Mouse (Mus musculus) cerebellum, adult 11-12 months (tissue): ENCODE data around the gene Ubox5.

ENCODE experiments used
- DNase-seq: peaks from one replicate; pipeline ENCODE4 v3.0.0; 2022

Ubox5 gene

GRCm38 (mm10) chr2:130632887-130633675, 3.2 kb upstream of the Ubox5 start:
- DNase-seq, result peak; percentile 38

GRCm38 (mm10) chr2:130632416-130632815, 2.6 kb upstream of the Ubox5 start:
- DNase-seq, result peak; percentile 39

- peak; percentile 11 for DNase-seq
Measured at GRCm38 (mm10) chr2:130629080-130629838, 579 bp downstream of the Ubox5 start.

- peak; percentile 33 for DNase-seq
Measured at GRCm38 (mm10) chr2:130628424-130628823, 1.4 kb downstream of the Ubox5 start.

- DNase-seq, result no peak
Measured at GRCm38 (mm10) chr2:130618972-130619371, 10.9 kb downstream of the Ubox5 start.

- no peak for DNase-seq
Measured at GRCm38 (mm10) chr2:130613091-130613490, 16.7 kb downstream of the Ubox5 start.

GRCm38 (mm10) chr2:130602195-130602594, 27.6 kb downstream of the Ubox5 start:
- DNase-seq, result no peak

GRCm38 (mm10) chr2:130598399-130598798, 31.4 kb downstream of the Ubox5 start:
- DNase-seq, result no peak

- no peak for DNase-seq
Measured at GRCm38 (mm10) chr2:130597601-130598010, 32.2 kb downstream of the Ubox5 start.

- no peak for DNase-seq
Measured at GRCm38 (mm10) chr2:130595596-130595995, 34.2 kb downstream of the Ubox5 start.

GRCm38 (mm10) chr2:130591016-130591415, 38.8 kb downstream of the Ubox5 start:
- no peak for DNase-seq

- no peak for DNase-seq
Measured at GRCm38 (mm10) chr2:130589761-130590160, 40.1 kb downstream of the Ubox5 start.

- no peak for DNase-seq
Measured at GRCm38 (mm10) chr2:130589157-130589556, 40.7 kb downstream of the Ubox5 start.

GRCm38 (mm10) chr2:130588373-130588772, 41.5 kb downstream of the Ubox5 start:
- no peak for DNase-seq

GRCm38 (mm10) chr2:130586016-130586415, 43.8 kb downstream of the Ubox5 start:
- no peak for DNase-seq

GRCm38 (mm10) chr2:130583902-130584560, 45.8 kb downstream of the Ubox5 start:
- DNase-seq, result no peak

- no peak for DNase-seq
Measured at GRCm38 (mm10) chr2:130582552-130582951, 47.3 kb downstream of the Ubox5 start, which contains the start of gene Avp. Avp (minus strand) TSS chr2:130582554.

GRCm38 (mm10) chr2:130581201-130581600, 48.6 kb downstream of the Ubox5 start:
- no peak for DNase-seq

GRCm38 (mm10) chr2:130579791-130580190, 50.0 kb downstream of the Ubox5 start:
- DNase-seq, result no peak

GRCm38 (mm10) chr2:130578148-130578547, 51.7 kb downstream of the Ubox5 start:
- peak; percentile 44 for DNase-seq

- DNase-seq, result no peak
Measured at GRCm38 (mm10) chr2:130577632-130578031, 52.2 kb downstream of the Ubox5 start.

GRCm38 (mm10) chr2:130577021-130577420, 52.8 kb downstream of the Ubox5 start:
- no peak for DNase-seq

- DNase-seq, result peak; percentile 50
Measured at GRCm38 (mm10) chr2:130576564-130576963, 53.3 kb downstream of the Ubox5 start.
